Mouse (Mus musculus) MEL (cell line): ENCODE data around the gene Nr3c2. TPM values are rescaled to one million over a fixed set of nuclear protein-coding genes. Genes with fewer than 3 reads are reported as not detected.

Experiments used
- DNase-seq: peaks from one replicate; pipeline ENCODE4 v3.0.0; 2011; ENCODE audit warnings: low read depth, low spot score
- H3K27ac ChIP-seq: 2 replicates; pipeline ENCODE4 v1.5.1; 2012; ENCODE audit warnings: low read depth, mild to moderate bottlenecking, control low read depth, low read length, moderate library complexity; ENCODE audit not compliant: control insufficient read depth
- H3K27me3 ChIP-seq, 2 experiments: fragments of 150-350 bp in 1 of 2; sonication (generic) in 1 of 2; 2 replicates each; pipeline ENCODE4 v1.6.1; 2012; ENCODE audit warnings: low read length in 2 of 2, mild to moderate bottlenecking in 2 of 2, improper control_type of control experiment in 1 of 2, moderate library complexity in 1 of 2; ENCODE audit not compliant: insufficient read depth in 2 of 2, control insufficient read depth in 1 of 2
- H3K36me3 ChIP-seq, 2 experiments: 2 replicates each; pipeline ENCODE4 v1.6.1; 2012 to 2014; ENCODE audit warnings: low read length in 2 of 2, improper control_type of control experiment in 1 of 2, inconsistent platforms in 1 of 2, mild to moderate bottlenecking in 1 of 2; ENCODE audit not compliant: insufficient read depth in 2 of 2, control insufficient read depth in 1 of 2
- H3K4me1 ChIP-seq, 2 experiments: fragments of 150-350 bp in 1 of 2; sonication (generic) in 1 of 2; 2 replicates each; pipeline ENCODE4 v1.6.1; 2012; ENCODE audit warnings: low read length in 2 of 2, improper control_type of control experiment in 1 of 2, mild to moderate bottlenecking in 1 of 2; ENCODE audit not compliant: insufficient read depth in 2 of 2, control insufficient read depth in 1 of 2
- H3K4me3 ChIP-seq, 2 experiments: fragments of 150-350 bp in 1 of 2; sonication (generic) in 1 of 2; 2 replicates each; pipeline ENCODE4 v1.5.1; 2012; ENCODE audit warnings: low read depth in 2 of 2, low read length in 2 of 2, mild to moderate bottlenecking in 2 of 2, moderate library complexity in 2 of 2, control low read depth in 1 of 2, improper control_type of control experiment in 1 of 2; ENCODE audit not compliant: control insufficient read depth in 1 of 2, insufficient read depth in 1 of 2
- H3K79me2 ChIP-seq: 2 replicates; pipeline ENCODE4 v1.6.1; 2012; ENCODE audit warnings: mild to moderate bottlenecking, low read length, moderate library complexity; ENCODE audit not compliant: control insufficient read depth, poor library complexity, insufficient read depth
- H3K9ac ChIP-seq: 2 replicates; pipeline ENCODE4 v1.6.1; 2012; ENCODE audit warnings: low read depth, mild to moderate bottlenecking, control low read depth, low read length, moderate library complexity; ENCODE audit not compliant: control insufficient read depth, poor library complexity, severe bottlenecking
- H3K9me3 ChIP-seq: fragments of 150-350 bp; sonication (generic); replicated peaks from 2 replicates; pipeline ENCODE4 v1.6.1; 2012; ENCODE audit warnings: mild to moderate bottlenecking, low read length, improper control_type of control experiment, moderate library complexity; ENCODE audit not compliant: insufficient read depth
- BHLHE40 ChIP-seq: IDR thresholded peaks from 2 replicates; pipeline ENCODE4 v1.6.1; 2012; ENCODE audit warnings: low read depth, mild to moderate bottlenecking, inconsistent platforms, low read length, improper control_type of control experiment, borderline replicate concordance
- CHD2 ChIP-seq: IDR thresholded peaks from 2 replicates; pipeline ENCODE4 v1.6.1; 2011; ENCODE audit warnings: low read length, improper control_type of control experiment
- CTCF ChIP-seq, 3 experiments: IDR thresholded peaks in 2 of 3; conservative IDR thresholded peaks in 1 of 3; 2 replicates each; pipeline ENCODE4 v1.5.1; 2011 to 2012; ENCODE audit warnings: low read length in 3 of 3, low read depth in 2 of 3, mild to moderate bottlenecking in 2 of 3, improper control_type of control experiment in 1 of 3, inconsistent platforms in 1 of 3, mixed read lengths in 1 of 3, moderate library complexity in 1 of 3; ENCODE audit not compliant: control insufficient read depth in 1 of 3, insufficient read depth in 1 of 3, poor library complexity in 1 of 3, severe bottlenecking in 1 of 3
- E2F4 ChIP-seq: IDR thresholded peaks from 2 replicates; pipeline ENCODE4 v1.6.1; 2011; ENCODE audit warnings: low read depth, low read length, improper control_type of control experiment, borderline replicate concordance
- ELF1 ChIP-seq: IDR thresholded peaks from 2 replicates; pipeline ENCODE4 v1.6.1; 2014; ENCODE audit warnings: low read depth, mild to moderate bottlenecking, inconsistent platforms, low read length, improper control_type of control experiment, moderate library complexity
- EP300 ChIP-seq, 2 experiments: IDR thresholded peaks; 2 replicates each; pipeline ENCODE4 v1.6.1; 2011; ENCODE audit warnings: improper control_type of control experiment in 2 of 2, low read length in 2 of 2, low read depth in 1 of 2, mild to moderate bottlenecking in 1 of 2
- GATA1 ChIP-seq: IDR thresholded peaks from 2 replicates; pipeline ENCODE4 v1.6.1; 2011; ENCODE audit warnings: low read depth, low read length, improper control_type of control experiment
- HCFC1 ChIP-seq: IDR thresholded peaks from 2 replicates; pipeline ENCODE4 v1.6.1; 2012; ENCODE audit warnings: low read depth, mild to moderate bottlenecking, inconsistent platforms, low read length, improper control_type of control experiment, moderate library complexity
- JUND ChIP-seq: IDR thresholded peaks from 2 replicates; pipeline ENCODE4 v1.6.1; 2011; ENCODE audit warnings: low read depth, mild to moderate bottlenecking, improper control_type of control experiment, low read length
- MAX ChIP-seq: IDR thresholded peaks from 2 replicates; pipeline ENCODE4 v1.6.1; 2011; ENCODE audit warnings: low read length, improper control_type of control experiment
- MAZ ChIP-seq: IDR thresholded peaks from 2 replicates; pipeline ENCODE4 v1.6.1; 2012; ENCODE audit warnings: low read depth, mild to moderate bottlenecking, inconsistent platforms, low read length, improper control_type of control experiment
- MEF2A ChIP-seq: IDR thresholded peaks from 2 replicates; pipeline ENCODE4 v1.6.1; 2014; ENCODE audit warnings: low read depth, mild to moderate bottlenecking, inconsistent platforms, low read length, improper control_type of control experiment; ENCODE audit not compliant: poor library complexity, insufficient replicate concordance, severe bottlenecking; ENCODE audit errors: extremely low read depth
- MXI1 ChIP-seq: IDR thresholded peaks from 2 replicates; pipeline ENCODE4 v1.6.1; 2011; ENCODE audit warnings: mild to moderate bottlenecking, low read depth, low read length, improper control_type of control experiment
- MYB ChIP-seq: IDR thresholded peaks from 2 replicates; pipeline ENCODE4 v1.6.1; 2011; ENCODE audit warnings: mild to moderate bottlenecking, low read depth, low read length, improper control_type of control experiment
- NELFE ChIP-seq: IDR thresholded peaks from 2 replicates; pipeline ENCODE4 v1.6.1; 2011; ENCODE audit warnings: low read depth, low read length, improper control_type of control experiment
- POLR2AphosphoS2 ChIP-seq: IDR thresholded peaks from 2 replicates; pipeline ENCODE4 v1.6.1; 2011; ENCODE audit warnings: low read length, improper control_type of control experiment
- SIN3A ChIP-seq: IDR thresholded peaks from 2 replicates; pipeline ENCODE4 v1.6.1; 2012; ENCODE audit warnings: low read length, improper control_type of control experiment, inconsistent platforms
- SMC3 ChIP-seq: IDR thresholded peaks from 2 replicates; pipeline ENCODE4 v1.6.1; 2011; ENCODE audit warnings: low read depth, low read length, improper control_type of control experiment
- TBP ChIP-seq: IDR thresholded peaks from 2 replicates; pipeline ENCODE4 v1.8.0; 2011; ENCODE audit warnings: low read depth, low read length, improper control_type of control experiment
- TCF12 ChIP-seq: IDR thresholded peaks from 2 replicates; pipeline ENCODE4 v1.6.1; 2014; ENCODE audit warnings: low read depth, mild to moderate bottlenecking, inconsistent platforms, low read length, improper control_type of control experiment, moderate library complexity
- UBTF ChIP-seq: IDR thresholded peaks from 2 replicates; pipeline ENCODE4 v1.6.1; 2012; ENCODE audit warnings: low read depth, mild to moderate bottlenecking, inconsistent platforms, low read length, improper control_type of control experiment, moderate library complexity, borderline replicate concordance; ENCODE audit not compliant: insufficient read depth
- USF1 ChIP-seq: IDR thresholded peaks from 2 replicates; pipeline ENCODE4 v1.6.1; 2014; ENCODE audit warnings: low read depth, mild to moderate bottlenecking, inconsistent platforms, low read length, improper control_type of control experiment, moderate library complexity
- ZC3H11A ChIP-seq: IDR thresholded peaks from 2 replicates; pipeline ENCODE4 v1.6.1; 2012; ENCODE audit warnings: low read depth, mild to moderate bottlenecking, inconsistent platforms, low read length, improper control_type of control experiment
- ZKSCAN1 ChIP-seq: IDR thresholded peaks from 2 replicates; pipeline ENCODE4 v1.6.1; 2012; ENCODE audit warnings: low read depth, mild to moderate bottlenecking, inconsistent platforms, low read length, improper control_type of control experiment, moderate library complexity
- ZNF384 ChIP-seq: IDR thresholded peaks from 2 replicates; pipeline ENCODE4 v1.6.1; 2012; ENCODE audit warnings: low read depth, mild to moderate bottlenecking, inconsistent platforms, low read length, improper control_type of control experiment
- polyA plus RNA-seq, 2 experiments: library from polyadenylated mRNA; stranded (reverse) in 1 of 2; unstranded in 1 of 2; fragments of >175 nt in 1 of 2; fragments of >200 nt in 1 of 2; gene quantifications; 2 replicates each; pipeline versions ENCODE4 v1.2.1 to v1.2.4; 2012; ENCODE audit warnings: low replicate concordance in 2 of 2, low read depth in 1 of 2; ENCODE audit not compliant: insufficient read length in 2 of 2, insufficient read depth in 1 of 2, missing spikeins in 1 of 2
- total RNA-seq: library from RNA; depleted of rRNA; stranded (reverse); fragments of 300-350 nt; gene quantifications from 2 replicates; pipeline ENCODE4 v1.2.3, GENCODE M21; 2012

Gene Nr3c2
- total and polyA plus RNA-seq, 3 experiments: 1.0 to 1.5 TPM; not detected in 1

GRCm38 (mm10) chr8:77186914-77187536 lies 287.8 kb downstream of the Nr3c2 start:
- no peak overlapping the region for H3K9ac ChIP-seq
- TF ChIP-seq MAX (no peak), POLR2AphosphoS2 (no peak), GATA1 (no peak), HCFC1 (no peak), CHD2 (no peak), ZKSCAN1 (no peak), ZC3H11A (no peak), MYB (no peak), ZNF384 (no peak), NELFE (no peak), TCF12 (no peak)
- TF ChIP-seq, all 39 proteins: peak for 0
- Histone ChIP-seq H3K27ac (no peak overlapping the region), H3K36me3 (no peaks in the 10 kb centered on the region), H3K27me3 (no peaks in the 10 kb centered on the region), H3K9me3 (no peaks in the 10 kb centered on the region), H3K4me1 (no peaks in the 10 kb centered on the region), H3K4me3 (no peak overlapping the region), H3K79me2 (no peaks in the 10 kb centered on the region)
- no peak for DNase-seq

- no peaks in the 10 kb centered on the region for H3K27me3 ChIP-seq
- TF ChIP-seq SIN3A (no peak), NELFE (no peak), USF1 (no peak), ELF1 (no peak), ZC3H11A (no peak), GATA1 (no peak), BHLHE40 (no peak), SMC3 (no peak), POLR2AphosphoS2 (no peak), MEF2A (no peak), TBP (no peak), MXI1 (no peak), E2F4 (no peak), UBTF (no peak), JUND (no peak), CTCF (IDR thresholded peaks at IDR 0.05 in 2 of 3, conservative IDR thresholded peaks at IDR 0.05 in 1 of 3; ENCODE audit: control insufficient read depth in 1 of 3, insufficient read depth in 1 of 3, low read depth in 2 of 3, low read length in 3 of 3, poor library complexity in 1 of 3, severe bottlenecking in 1 of 3) (no peak), EP300 (IDR thresholded peaks at IDR 0.05; ENCODE audit: low read depth in 1 of 2, low read length in 2 of 2) (no peak), MAZ (no peak)
- no peak overlapping the region for H3K9ac ChIP-seq
- no peaks in the 10 kb centered on the region for H3K79me2 ChIP-seq
- no peaks in the 10 kb centered on the region for H3K4me1 ChIP-seq
- H3K4me3 ChIP-seq: no peak overlapping the region
- no peaks in the 10 kb centered on the region for H3K9me3 ChIP-seq
- no peaks in the 10 kb centered on the region for H3K36me3 ChIP-seq
- no peak for DNase-seq
- H3K27ac ChIP-seq: no peak overlapping the region
Observed at GRCm38 (mm10) chr8:77187748-77188147, 288.5 kb downstream of the Nr3c2 start.
